Mouse (Mus musculus): ENCODE results near the gene Igf1r.

DNA sequence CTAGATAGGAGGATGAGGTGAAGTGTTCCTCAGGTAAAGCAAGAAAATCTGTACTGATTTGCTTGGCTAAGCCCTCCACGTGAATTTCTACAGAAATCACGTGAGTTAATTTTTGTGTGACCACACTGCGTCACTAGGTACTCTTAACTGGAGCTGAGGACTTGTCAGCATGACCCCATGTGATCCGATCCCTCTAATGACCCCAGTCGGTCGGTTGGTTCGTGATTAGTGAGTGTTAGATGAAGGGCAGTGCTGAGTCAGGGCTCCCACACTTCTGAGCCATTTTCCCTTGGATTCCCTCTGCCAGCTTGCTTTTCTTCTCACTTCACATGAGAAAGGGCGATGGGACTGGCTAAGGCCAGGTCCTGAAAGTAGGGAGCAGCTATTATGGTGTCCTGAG lies 86.2 kb downstream of the Igf1r start:
- TF ChIP-seq CTCF (IDR thresholded peaks at IDR 0.05; ENCODE audit: extremely low read depth, insufficient read depth, low read length) (no peak), POLR2A (IDR thresholded peaks at IDR 0.05; ENCODE audit: extremely low read depth, insufficient read depth, low read length) (no peak)

Data from cortical plate, adult 2 months (tissue).